Mouse (Mus musculus) C2C12 (cell line): Measurements from ENCODE around the gene B3galt1. TPM values are rescaled to one million over a fixed set of nuclear protein-coding genes. Genes with fewer than 3 reads are reported as not detected.

ENCODE experiments used
- H3K27me3 ChIP-seq: one replicate; pipeline ENCODE4 v1.6.1; 2011; ENCODE audit not compliant: control insufficient read depth, insufficient read depth, insufficient read length
- H3K36me3 ChIP-seq: one replicate; pipeline ENCODE4 v1.6.1; 2011; ENCODE audit not compliant: control insufficient read depth, insufficient read depth
- H3K4me3 ChIP-seq: one replicate; pipeline ENCODE4 v1.5.1; 2011; ENCODE audit warnings: mild to moderate bottlenecking, control low read depth; ENCODE audit not compliant: poor library complexity, insufficient read depth, severe bottlenecking
- H3K79me2 ChIP-seq: one replicate; pipeline ENCODE4 v1.6.1; 2011; ENCODE audit not compliant: control insufficient read depth, insufficient read depth
- H3K79me3 ChIP-seq: one replicate; pipeline ENCODE4 v1.6.1; 2011; ENCODE audit warnings: low read depth, control low read depth
- H3ac ChIP-seq: one replicate; pipeline ENCODE3; 2011; ENCODE audit warnings: low read depth; ENCODE audit not compliant: control insufficient read depth, insufficient read length
- CEBPB ChIP-seq: IDR thresholded peaks from one replicate; pipeline ENCODE4 v1.6.1; 2011; ENCODE audit warnings: low read depth, mild to moderate bottlenecking, control low read depth, moderate library complexity
- CTCF ChIP-seq: IDR thresholded peaks from one replicate; pipeline ENCODE4 v1.5.1; 2011; ENCODE audit not compliant: control insufficient read depth, insufficient read depth, insufficient read length
- FOSL1 ChIP-seq: IDR thresholded peaks from one replicate; pipeline ENCODE4 v1.8.0; 2011; ENCODE audit warnings: mild to moderate bottlenecking, low read length; ENCODE audit not compliant: poor library complexity, insufficient read depth, severe bottlenecking
- MAX ChIP-seq: IDR thresholded peaks from one replicate; pipeline ENCODE4 v1.6.1; 2011; ENCODE audit warnings: mild to moderate bottlenecking, control low read depth
- MYOD1 ChIP-seq: IDR thresholded peaks from one replicate; pipeline ENCODE4 v1.6.1; 2011; ENCODE audit warnings: low read depth; ENCODE audit not compliant: control insufficient read depth, insufficient read length
- MYOG ChIP-seq: IDR thresholded peaks from one replicate; pipeline ENCODE4 v1.6.1; 2011; ENCODE audit not compliant: control insufficient read depth, insufficient read length; ENCODE audit errors: extremely low read depth
- USF1 ChIP-seq: IDR thresholded peaks from one replicate; pipeline ENCODE4 v1.6.1; 2011; ENCODE audit warnings: low read depth, mild to moderate bottlenecking, control low read depth, moderate library complexity
- polyA plus RNA-seq: library from polyadenylated mRNA; unstranded; fragments of >200 nt; fragmentation: generic; extraction: Trizol; gene quantifications from one replicate; pipeline ENCODE4 v1.2.1, GENCODE M21; 2012; ENCODE audit warnings: missing spikeins

Gene B3galt1
- polyA plus RNA-seq, 1 experiment = 1.4 TPM

DNA sequence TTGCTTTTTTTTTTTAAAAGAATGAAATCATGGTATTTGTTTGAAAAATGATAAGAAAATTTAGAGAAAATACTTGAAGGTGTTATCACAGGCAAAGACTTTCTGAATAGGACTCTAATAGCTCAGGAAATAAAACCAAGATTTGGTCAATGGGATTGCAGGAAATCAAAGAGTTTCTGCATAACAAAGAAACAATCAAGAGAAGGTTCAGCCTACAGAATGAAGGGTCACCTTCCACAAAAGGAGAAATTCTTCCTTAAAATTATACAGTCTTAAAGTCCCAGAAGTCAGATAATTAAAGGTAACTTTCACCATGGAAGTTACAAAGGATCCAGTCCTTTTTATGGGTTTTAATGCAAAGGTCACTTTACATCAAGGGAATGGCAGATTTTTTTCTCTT, 24.7 kb downstream of the B3galt1 start:
- no peak for TF ChIP-seq MYOD1
- no peak for TF ChIP-seq MAX
- no peak for TF ChIP-seq CEBPB
- TF ChIP-seq USF1 = no peak
- no peak for TF ChIP-seq CTCF
- no peak for TF ChIP-seq FOSL1
- no peak for TF ChIP-seq MYOG
- no peak overlapping the region for H3K4me3 ChIP-seq
- no peaks in the 10 kb centered on the region for H3K36me3 ChIP-seq
- H3K79me2 ChIP-seq = no peaks in the 10 kb centered on the region
- no peaks in the 10 kb centered on the region for H3K27me3 ChIP-seq
- no peaks in the 10 kb centered on the region for H3K79me3 ChIP-seq
- H3ac ChIP-seq = no peak overlapping the region

DNA sequence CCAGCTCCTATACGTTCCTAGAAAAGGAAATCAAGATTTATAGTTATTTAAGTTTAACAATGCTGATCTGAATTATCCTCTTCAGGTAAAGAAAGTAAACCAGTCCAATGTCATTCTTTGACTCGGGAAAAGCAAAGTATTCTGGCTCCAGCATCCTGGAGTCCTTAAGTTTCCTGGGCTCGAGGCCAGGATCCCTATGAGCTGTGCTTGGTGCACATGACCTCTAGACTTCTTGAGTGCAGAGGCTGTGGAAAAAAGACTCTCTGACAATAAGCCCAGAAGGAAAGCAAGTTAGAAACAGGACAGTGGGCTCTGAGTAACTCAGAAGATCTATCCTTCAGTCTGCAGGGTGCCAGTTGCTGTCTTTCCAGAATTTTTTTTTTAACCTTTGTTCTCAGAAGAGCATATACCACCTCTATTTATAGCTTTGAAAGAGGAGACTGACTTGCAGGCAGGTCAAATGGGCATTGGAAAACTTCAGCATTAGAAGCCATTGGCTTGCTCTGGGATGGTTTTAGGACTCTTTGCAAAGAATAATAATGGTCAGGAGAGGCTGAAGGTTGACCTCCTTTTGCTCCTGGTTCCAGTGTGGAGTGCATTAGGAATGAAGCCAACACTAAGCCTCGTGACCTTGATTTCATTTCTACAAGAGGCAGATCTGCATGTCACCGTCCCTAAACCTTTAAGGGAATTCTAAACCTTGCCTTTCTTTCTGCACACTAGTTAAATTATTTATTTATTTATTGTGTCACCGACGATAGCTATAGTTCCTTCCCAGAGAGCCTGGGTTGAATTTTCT, 26.4 kb downstream of the B3galt1 start:
- Histone ChIP-seq H3K27me3 (no peaks in the 10 kb centered on the region), H3K4me3 (no peak overlapping the region), H3K79me2 (no peaks in the 10 kb centered on the region), H3ac (no peak overlapping the region), H3K36me3 (no peaks in the 10 kb centered on the region), H3K79me3 (no peaks in the 10 kb centered on the region)
- TF ChIP-seq CEBPB (no peak), MYOG (no peak), USF1 (no peak)

DNA sequence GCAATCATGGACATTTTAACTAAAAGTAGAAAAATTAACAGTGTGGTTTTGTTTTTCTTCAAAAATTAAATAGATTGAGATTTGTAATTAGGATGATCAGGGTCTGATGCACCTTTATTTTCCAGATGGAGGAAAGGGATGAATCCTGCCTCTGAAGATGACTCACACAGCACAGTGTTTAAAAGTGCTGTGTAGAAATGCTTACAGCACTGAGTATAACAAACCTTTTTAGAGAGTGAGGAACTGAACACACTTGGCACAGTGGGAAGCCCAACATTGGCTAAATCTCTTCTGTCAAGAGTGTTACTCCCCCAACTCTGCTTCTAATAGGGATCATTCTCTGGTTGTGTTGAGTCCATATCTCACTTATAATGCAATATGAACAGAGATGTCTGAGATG, 57.2 kb downstream of the B3galt1 start:
- no peak for TF ChIP-seq USF1
- no peak for TF ChIP-seq CTCF
- no peak for TF ChIP-seq FOSL1
- TF ChIP-seq CEBPB = no peak
- no peak for TF ChIP-seq MAX
- TF ChIP-seq MYOG = no peak
- no peak for TF ChIP-seq MYOD1
- Histone ChIP-seq H3K27me3 (no peaks in the 10 kb centered on the region), H3K79me3 (no peaks in the 10 kb centered on the region), H3ac (no peak overlapping the region), H3K79me2 (no peaks in the 10 kb centered on the region), H3K4me3 (no peak overlapping the region), H3K36me3 (no peaks in the 10 kb centered on the region)

DNA sequence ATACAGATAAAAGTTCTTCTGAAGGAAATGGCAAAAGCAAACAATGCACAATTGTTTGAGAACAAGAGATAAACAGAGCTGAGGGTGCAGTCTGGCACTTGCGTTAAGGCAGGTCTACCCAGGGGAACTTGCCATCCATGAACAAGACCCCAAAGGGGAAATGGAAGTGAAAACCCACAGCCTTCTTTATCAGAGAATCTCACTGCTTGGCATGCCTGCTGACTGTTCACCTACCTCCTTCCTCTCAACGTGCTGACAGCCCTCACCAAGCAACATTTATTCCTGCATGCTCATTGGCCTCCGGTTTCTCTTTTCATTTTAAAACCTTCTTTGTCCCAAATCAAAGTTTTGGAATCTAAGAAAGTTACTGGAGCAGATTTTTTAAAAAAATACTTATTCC, 62.0 kb downstream of the B3galt1 start:
- Histone ChIP-seq H3K79me3 (no peaks in the 10 kb centered on the region), H3K79me2 (no peaks in the 10 kb centered on the region), H3ac (no peak overlapping the region), H3K4me3 (no peak overlapping the region), H3K36me3 (no peaks in the 10 kb centered on the region), H3K27me3 (no peaks in the 10 kb centered on the region)
- TF ChIP-seq FOSL1 = no peak
- no peak for TF ChIP-seq USF1
- TF ChIP-seq CTCF = no peak
- TF ChIP-seq CEBPB = no peak
- TF ChIP-seq MYOG = no peak
- TF ChIP-seq MAX = no peak
- no peak for TF ChIP-seq MYOD1

DNA sequence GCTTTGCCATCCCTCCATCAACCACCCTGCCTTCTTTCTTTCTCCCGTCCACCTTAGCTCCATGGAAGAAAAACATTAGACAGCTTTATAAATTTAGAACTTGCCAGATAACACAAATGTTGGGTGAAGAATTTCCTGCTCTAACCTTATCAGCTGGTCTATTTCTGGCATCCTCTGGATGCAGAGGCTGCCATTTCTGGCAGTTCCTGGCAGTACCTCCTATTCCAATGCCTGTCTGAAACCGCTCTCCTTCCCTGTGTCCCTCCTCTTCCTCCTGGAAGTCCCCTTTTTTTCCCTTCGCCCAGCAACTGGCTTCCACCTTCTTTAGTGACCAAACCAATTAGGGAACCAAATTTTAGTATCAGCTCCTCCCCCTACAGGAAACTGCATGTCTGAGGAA, 62.6 kb downstream of the B3galt1 start:
- TF ChIP-seq USF1 (no peak), MYOD1 (no peak), MAX (no peak), FOSL1 (no peak), CEBPB (no peak), CTCF (no peak), MYOG (no peak)
- Histone ChIP-seq H3K79me3 (no peaks in the 10 kb centered on the region), H3K79me2 (no peaks in the 10 kb centered on the region), H3K36me3 (no peaks in the 10 kb centered on the region), H3ac (no peak overlapping the region), H3K4me3 (no peak overlapping the region), H3K27me3 (no peaks in the 10 kb centered on the region)

DNA sequence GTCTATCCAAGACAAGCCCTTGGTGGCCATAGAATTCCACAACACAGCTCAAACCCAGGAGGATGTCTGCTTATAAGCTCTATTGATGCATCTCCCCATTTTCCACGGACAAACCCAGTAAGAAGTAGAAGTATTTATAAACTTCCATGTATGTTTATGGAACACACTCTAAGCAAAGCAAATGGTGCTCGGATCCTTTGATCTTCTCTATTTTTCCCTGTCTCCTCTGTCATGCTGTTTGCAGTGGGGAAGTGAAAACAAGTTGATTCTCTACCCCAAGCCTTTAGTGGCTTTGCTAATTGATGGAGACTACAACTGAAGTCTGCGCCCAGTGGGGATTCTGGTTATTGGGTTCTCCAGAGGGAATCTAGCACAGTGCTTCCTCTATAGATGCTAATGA, 89.2 kb downstream of the B3galt1 start:
- Histone ChIP-seq H3K79me2 (no peaks in the 10 kb centered on the region), H3K79me3 (no peaks in the 10 kb centered on the region), H3K36me3 (no peaks in the 10 kb centered on the region), H3K27me3 (no peaks in the 10 kb centered on the region), H3ac (no peak overlapping the region), H3K4me3 (no peak overlapping the region)
- TF ChIP-seq FOSL1 = no peak
- no peak for TF ChIP-seq CTCF
- TF ChIP-seq USF1 = no peak
- no peak for TF ChIP-seq MAX
